Mouse (Mus musculus): ENCODE data around the gene Cdc14b.

Cdc14b gene

DNA sequence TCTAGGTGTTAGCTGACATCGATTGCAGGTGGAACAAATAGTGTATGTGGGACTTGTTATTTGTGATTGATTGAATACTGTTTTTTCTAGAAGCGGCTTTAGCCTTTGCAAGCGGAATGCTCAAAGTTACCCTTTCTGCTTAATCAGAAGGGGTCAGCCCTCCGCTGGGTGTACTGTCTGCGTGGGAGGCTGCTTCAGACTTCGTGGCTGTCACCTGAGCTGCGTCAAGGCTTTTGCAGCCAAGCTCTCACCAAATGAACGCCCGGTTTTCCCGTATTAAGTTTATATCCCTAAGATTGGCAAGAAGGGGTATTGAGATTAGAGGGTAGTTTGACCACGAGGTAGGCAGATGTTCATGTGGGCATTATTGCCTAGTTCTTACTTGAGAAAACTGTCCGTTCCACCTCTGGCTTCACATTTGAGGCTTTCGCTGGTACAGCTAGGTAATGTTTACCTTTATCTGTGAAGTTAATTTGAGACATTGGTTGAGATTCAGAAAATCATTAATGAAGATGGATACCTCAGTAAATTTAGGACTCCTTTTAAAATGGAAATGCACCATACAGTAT lies 111.9 kb downstream of the Cdc14b start:
- peak in 1 of 2 experiments; percentile 20 for DNase-seq

DNA sequence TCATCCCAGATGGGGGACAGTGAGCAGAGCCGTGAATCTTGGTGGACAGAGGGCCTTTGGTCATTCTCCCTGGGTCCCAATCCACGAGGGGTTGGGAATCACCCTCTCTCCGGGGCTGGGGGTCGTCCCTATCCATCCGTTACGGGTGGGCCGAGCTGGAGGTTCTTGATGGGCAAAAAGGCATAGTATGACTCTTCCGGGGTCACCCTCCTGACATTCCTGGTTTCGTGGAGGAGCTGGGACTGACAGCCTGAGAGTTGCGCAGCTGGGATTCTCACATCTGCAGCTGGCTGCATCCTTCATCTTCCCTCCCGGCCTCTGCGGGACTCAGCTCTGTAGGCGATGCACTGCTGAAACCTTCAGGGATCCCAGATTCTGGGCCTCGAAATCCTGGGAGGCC lies 112.5 kb downstream of the Cdc14b start:
- DNase-seq, result peak; percentile 24 to 25

DNA sequence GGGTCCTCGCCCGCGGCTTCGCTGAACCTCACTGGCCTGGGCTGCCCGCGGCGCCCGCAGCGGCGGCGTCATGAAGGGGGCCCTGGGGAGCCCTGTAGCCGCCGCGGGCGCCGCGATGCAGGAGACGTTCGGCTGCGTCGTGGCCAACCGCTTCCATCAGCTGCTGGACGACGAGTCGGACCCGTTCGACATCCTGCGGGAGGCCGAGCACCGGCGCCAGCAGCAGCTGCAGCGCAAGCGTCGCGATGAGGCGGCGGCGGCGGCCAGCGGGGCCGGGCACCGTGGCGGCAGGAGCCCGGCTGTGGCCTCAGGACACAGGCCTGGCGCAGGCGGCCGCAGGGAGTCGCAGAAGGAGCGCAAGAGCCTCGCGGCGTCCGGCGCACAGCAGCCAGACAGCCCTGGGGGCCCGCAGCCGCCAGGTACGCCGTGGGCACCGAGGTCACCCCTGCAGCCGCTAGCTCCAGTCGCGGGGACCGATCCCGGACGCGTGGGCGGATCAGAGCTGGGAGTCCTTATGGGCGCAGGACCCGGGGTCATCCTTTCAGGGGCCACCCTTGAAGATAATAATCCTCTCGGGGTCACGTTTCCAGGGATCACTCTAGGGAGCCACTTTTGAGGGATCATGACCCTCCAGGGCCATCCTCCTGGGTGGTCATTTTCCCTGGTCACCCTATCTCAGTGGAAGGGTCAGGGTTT lies 113.0 kb downstream of the Cdc14b start:
- no peak for DNase-seq

DNA sequence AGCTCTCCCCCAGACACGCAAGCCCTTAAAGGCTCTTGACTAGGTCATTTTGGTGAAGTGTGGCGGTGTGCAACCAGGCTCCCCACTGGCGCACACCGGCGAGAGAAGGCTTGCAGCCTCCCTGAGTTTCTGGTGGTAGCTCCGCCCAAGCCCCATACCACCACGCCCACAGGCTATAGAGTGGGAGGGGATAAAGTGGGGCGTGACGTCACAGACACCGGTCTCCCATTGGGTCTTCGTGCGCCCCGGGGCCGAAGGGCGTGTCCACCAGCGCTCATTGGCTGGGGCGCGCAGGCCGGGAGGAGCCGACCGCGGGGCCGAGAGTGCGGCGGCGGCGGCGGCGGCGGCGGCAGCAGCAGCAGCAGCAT lies 113.6 kb downstream of the Cdc14b start, which contains the start of gene Habp4:
Habp4 (plus strand) TSS at position 277 of the 368 bp plus-strand sequence.
- DNase-seq, result peak; percentile 95 to 99

DNA sequence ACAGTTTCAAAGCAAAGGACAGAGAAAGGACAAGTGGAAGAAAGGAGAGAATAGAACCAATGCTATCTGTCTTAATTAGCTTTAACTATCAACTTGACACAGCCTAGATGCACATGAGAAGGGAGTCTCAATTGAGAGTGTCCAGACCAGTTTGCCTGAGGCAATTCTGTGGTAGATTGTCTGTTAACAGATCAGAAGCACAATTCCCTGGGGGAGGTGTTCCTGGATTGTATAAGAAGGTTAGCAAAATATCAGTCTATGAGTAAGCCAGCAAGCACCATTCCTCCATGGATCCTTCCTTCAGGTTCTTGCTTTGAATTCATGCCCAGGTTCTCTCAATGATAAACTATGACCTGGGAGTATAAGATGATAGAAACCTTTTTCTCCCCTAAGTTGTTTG lies 118.1 kb downstream of the Cdc14b start:
- DNase-seq, result no peak

DNA sequence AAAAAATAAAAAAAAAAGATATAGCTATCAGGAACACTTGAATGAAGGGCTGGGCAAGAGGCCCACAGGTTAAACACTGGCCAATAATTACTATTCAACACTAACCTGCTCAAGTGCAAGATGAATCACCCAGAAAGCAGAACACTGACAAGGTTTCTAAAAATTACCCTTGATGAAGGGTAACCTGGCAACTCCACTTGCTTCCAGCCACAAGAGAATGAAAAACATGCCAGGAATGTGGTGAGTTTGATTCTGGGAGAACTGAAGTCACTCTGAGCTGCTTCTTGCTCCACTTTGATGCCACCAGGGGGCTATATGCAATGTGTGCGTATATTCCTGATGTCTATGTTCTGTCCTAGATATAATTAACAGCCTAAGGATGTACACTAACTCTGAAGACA lies 119.9 kb downstream of the Cdc14b start:
- no peak for DNase-seq

DNA sequence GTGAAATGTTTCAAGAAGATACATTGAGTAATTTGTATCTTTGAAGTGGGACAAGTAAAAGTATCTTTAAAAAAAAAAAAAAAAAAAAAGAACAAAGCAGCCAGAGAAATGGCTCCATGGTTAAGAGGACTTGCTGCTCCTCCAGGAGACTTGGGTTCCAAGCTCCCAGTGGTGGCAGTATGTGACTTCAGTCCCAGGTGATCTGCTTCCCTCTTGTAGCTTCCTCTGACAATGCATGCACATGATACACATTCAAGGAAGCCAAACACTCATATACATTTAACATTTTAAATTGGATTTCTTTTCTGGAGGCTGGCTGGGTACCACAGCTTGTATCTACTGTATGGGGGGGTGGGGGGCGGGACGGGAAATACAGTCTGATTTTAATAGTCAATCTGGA lies 120.4 kb downstream of the Cdc14b start:
- DNase-seq, result no peak

DNA sequence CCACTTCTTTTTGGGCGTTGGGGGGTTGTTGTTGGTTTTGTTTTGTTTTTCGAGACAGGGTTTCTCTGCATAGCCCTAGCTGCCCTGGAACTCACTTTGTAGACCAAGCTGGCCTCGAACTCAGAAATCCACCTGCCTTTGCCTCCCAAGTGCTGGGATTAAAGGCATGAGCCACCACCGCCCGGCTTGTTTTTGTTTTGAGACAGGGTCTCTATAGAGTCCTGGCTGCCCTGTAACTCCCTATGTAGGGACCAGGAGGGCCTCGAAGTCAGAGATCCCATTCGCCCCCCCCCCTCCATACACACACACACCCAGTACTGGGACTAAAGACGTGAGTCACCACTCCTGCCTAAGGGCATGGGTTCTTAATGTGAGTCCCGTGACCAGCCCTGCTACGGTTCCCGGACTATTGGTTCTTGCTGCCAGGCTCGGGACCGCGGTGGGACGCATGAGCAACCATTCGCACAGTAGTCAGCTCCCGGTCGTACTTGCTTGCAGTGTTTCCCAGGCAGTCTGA lies 121.3 kb downstream of the Cdc14b start:
- peak; percentile 17 for DNase-seq

DNA sequence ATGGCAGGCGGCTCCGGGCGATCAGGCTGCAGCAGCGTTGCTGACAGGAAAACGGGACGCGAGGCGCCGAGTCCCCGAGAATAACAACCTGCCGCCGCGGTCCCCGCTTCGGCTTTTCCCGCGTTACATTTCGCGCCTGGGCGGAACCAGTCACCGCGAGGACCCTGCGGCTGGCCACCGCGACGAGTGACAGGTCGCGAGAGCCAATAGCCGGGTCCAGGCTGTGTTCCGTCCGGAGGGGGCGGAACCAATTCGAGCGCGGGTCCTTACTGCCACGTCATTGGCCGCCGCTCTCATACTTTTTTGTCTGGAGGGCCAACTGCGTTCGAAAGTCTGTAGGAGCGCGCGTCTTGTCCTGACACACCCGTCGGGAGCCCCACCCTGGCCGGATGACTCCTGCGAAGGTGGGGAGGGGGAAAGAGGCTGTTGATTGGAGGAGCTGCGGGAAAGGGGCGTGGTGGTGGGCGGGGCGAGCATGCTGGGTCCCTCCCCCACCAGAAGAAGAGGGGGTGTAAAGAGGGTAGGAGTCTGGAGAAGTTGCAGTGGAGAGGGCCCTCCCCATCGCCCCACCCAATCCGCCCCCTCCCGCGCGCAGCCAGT lies 121.9 kb downstream of the Cdc14b start, which contains the start of gene Zfp367:
Zfp367 (minus strand) TSS at position 120 of the 600 bp plus-strand sequence.
- peak; percentile 94 to 97 for DNase-seq

DNA sequence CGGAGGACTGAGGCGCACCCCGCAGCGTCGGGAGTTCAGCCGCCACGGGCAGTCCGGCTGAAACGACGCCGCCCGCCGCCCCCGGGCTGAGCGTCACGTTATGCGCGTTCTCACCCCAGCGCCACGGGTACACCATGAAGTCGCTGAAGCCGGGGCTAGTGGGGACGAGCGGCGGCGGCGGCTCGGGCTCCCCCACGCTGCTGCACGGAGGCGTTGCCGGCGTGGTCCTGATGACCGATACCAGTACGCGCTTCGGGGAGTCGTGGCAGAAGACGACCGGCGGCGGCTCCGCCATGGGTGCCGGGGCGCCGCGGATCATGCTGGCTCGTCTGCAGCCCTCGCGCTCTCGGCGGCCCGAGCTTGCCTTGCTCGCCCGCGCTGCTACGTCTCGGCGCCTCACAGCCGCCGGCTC lies 122.4 kb downstream of the Cdc14b start:
- DNase-seq, result no peak

DNA sequence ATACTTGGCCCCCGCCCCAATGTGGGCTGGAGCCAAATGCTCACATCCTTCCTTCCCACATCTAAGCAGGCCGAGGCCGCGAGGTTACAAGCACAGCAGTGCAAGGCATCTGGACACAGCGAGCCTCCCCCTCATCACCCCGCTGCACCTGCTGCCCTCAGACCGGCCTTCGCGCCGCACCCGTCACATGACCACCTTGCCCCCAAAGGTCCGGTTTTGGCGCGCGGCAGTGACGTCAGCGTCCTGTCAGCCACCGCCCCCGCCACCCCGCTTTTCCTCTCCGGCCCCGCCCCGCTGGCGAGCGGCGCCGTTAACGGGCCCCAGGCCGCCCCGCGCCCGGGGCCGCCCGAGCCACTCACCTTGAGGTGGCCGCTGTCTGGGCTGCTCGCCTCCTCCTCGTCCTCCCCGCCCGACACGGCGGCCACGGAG lies 122.8 kb downstream of the Cdc14b start:
- DNase-seq, result peak; percentile 90 to 94

DNA sequence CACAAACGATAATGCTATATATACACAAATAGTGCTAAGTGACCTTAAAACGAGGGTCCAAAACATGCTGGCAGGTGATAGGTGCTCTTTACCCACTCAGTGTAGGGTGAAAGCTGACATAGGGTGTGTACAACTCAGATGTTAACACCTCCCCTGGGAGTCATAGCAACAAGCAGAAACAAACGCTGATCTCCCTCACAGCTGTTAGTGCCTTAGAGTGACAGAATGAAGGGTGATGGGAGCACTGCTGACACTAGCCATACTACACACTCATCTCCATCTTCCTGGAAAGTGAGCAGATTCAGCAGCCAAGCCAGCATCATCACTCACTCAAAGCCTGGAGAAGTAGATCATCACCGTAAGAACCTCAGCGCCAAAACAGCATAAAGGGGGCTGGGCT lies 125.0 kb downstream of the Cdc14b start:
- DNase-seq, result no peak

All from cerebellum, postnatal 25 days (tissue).